Mouse (Mus musculus) ES-CJ7 (cell line): ENCODE measurements at regions not wholly inside any gene's neighbourhood (a gene's known extent, or its start where the extent isn't known, plus 50 kb on each side); places are given as distances from the start of the nearest gene placed in this dataset.

ENCODE experiments used
- DNase-seq: peaks from one replicate; pipeline ENCODE4 v3.0.0; 2011; ENCODE audit warnings: low read depth, low spot score

DNA sequence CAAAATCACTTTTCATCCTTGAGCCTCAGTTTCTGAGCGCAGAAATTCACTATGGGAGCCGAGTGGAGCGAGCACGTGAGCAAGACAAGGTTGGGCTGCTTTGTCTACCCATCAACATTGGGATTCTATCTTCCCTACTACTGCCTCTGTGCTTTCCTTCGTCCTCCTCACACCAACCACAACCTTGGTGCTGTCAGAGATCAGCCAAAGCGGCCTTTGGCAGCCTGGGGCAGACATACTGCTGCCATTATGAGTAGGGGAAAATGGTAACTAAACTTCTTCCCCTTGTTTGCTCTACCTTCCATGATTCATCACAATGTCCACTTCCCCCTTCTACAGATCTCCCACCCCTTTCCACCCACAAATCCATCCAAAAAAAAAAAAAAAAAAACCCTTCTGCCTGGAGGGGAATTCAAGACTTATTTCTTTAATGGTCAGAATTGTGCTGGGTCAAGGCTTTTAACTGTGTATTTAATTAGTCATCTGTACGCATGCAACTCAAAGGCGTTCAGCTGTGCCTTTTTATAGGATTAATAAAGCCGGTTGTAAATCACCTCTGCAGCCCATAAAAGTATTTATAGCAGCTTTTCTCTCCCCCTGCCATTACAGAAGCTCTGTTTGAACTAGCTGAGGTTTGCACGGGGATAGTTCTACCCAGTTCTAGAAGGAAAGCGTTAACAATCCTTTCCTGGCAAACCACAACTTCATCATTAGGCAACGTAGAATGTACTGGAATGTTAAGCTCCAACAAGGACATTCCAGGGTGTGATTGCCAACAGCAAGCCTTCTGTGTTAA, 340.4 kb downstream of the Pik3r1 start:
- DNase-seq = no peak

DNA sequence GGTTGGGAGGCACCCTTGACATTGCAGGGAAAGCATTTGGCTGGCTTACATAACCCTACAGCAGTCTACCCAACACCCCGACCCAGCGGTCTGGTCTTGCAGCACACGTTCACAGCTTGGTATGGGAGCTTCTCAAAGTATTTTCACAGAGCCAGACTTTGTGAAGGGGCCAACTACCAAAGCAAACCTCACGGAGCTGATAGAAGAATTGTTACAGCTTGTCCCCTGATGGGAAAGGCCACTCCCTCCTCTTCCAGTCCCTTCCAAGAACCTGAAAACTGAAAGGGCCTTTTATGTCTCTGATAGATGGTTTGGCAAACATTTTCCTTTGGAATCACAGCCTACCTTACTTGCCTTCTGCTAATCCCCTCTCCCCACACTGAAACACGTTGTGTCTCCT, 341.6 kb downstream of the Pik3r1 start:
- DNase-seq = no peak

DNA sequence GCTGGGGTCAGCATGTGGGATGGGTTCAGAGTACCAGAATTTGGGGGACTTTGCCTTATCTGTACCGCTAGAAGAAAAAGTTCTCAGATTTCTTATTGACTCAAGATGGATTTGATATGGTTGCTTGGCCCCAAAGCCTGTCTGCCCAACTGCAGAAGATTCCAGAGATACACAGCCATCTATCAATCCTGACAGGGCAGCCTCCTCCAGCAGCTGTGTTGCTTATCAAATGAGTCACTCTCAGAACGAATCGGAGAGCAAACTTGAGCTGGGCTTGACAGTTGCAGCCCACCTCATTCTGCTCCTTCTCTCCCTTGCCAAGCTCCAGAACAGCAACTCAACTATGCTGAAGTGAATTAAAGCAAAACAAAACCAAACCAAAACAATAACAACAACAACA, 345.9 kb downstream of the Pik3r1 start:
- no peak for DNase-seq

DNA sequence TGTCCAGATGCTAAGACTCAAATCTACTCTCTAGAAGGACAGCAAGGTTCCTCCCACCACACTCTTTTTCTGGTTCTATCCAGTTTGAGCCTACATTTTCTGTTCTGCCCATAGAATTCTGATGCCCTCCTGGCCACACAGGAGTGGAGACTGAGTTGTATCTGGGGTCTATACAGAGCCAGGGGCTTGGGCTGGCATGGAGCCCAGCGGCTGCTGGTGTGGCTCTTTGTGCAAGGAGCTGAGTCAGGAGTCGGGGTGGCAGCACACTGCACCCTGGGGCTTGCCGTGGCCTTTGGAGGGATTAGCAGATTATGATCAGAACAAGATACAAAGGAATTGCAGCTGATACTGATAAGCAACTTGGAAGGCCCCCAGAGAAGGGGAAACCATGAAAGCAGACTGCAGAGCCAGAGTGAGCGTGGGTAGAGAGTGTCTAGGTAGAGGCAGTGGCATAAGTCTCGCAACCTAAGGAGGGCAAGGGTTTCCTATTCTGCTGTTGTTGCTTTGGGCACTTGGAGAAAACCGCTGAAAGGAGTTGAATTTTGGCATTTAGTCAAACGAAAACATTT, 348.5 kb downstream of the Pik3r1 start:
- DNase-seq = no peak

DNA sequence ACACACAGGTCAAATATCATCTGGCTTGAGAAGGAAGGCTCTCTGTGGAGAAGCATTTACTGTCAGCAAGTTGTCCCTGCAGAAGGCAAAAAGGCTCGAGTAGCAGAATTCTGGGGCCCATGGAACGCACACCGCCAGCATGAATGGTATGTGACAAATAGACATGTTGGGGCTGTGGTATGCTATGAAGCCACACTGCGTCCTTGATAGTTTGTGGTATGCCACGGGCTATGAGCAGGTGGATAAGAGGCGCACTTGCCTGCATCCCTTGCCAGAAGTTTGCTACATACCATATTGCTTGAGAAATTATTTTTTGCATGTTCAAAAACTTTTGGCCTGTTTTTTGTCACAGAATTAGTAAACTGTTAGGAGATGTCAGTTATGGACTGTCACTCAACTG, 349.7 kb downstream of the Pik3r1 start:
- DNase-seq = no peak

DNA sequence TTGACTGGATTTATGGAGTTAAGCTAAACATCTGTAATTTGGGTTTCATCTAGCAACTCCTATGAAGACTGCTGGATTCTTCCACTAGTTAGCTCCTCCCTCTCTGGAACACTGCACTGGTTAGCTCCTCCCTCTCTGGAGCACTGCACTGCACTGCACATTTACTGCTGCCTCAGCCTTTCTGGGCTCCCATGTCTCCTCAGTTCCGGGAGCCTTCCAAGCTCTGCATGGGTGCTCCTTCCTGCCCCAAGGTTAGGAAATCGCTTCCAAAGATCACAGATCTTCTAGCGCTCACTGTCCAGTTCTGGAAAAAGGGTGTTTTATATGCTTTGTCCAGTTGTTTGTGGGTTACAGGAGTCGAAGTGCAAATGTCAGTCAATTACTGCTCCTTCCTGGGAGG, 359.1 kb downstream of the Pik3r1 start:
- DNase-seq = no peak

DNA sequence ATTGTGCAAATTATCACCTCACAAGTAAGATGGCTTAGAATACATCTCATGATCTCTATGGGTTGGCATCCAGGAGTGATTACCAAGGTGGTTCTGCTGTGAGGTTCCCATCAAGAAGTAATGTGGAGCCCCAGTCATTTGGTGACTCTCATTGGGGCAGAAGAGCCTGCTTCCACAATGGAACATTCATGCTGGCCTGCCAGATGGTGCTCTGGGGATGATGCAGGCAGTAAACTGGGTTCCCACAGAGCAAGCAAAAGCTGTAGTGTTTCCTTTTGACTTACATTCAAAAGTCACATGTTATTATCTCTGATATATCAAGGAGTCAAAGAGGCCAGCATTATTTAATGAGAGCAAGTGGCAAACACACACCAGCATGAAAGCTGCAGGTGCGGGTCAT, 360.4 kb downstream of the Pik3r1 start:
- DNase-seq = no peak

DNA sequence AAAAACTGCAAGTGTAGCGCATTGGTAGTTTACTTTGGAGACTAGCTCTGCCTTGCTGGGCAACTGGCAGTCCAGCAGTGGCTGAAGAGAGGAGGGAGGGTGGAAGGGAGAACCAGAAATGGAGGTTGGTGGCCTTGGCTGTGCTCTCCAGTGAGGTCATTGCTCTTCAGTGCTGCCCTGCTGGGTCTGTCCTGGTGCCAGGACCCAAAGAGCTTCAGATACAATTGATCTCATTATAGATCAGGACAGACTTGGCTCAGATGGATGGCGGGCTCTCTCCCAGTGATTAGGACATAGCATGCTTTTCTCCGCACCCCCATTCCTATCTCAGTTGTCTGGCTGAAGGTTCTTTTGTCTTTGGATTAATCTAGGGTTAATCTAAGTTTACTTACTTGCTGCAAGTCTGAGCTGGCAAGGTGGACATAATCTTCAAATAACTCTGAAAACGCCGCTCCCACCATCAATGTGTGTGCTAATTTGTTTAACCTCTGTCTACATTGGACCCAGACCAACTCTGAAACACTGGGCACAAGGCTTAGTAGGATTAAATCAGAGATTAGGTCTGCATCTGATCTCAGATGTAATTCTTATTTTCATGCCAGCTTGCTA, 394.3 kb downstream of the Pik3r1 start:
- no peak for DNase-seq

DNA sequence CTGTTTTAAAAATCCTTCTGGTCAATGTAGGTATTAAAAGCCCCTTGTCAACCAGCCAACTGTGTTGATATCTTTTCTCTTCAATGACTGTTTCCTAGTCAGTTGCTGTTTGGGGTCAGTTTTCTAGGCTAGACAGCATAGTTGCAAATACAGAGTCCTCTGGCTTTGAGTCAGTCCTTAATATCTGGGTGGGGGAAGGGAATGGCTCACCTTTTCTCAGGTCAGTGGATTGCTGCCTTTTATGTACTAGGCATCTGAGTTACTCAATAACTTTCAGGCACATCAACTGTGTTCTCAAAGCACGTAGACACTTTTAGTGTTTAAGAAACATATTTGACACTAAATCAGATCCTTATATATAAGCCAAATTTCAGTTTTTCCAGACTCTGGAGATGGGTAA, 396.1 kb downstream of the Pik3r1 start:
- DNase-seq = no peak

DNA sequence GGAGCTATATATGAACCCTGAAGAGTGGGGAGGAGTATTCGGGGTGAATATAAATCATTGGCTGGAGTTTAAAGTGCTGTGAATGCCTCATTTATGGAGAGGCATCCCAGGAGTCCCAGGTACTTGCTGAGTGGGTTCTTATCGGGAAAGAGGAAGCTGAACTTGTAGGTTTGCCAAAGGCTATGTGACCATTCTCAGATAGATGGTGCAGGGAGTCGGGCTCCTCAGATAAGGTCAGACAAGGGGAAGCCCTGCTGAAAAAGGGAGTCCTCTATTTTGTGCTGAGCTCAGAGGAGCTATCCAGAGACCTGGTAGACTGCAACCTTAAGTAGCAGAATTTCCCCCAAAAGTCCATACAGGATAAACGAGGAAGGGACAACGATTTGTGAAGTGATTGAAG, 399.8 kb downstream of the Pik3r1 start:
- no peak for DNase-seq

DNA sequence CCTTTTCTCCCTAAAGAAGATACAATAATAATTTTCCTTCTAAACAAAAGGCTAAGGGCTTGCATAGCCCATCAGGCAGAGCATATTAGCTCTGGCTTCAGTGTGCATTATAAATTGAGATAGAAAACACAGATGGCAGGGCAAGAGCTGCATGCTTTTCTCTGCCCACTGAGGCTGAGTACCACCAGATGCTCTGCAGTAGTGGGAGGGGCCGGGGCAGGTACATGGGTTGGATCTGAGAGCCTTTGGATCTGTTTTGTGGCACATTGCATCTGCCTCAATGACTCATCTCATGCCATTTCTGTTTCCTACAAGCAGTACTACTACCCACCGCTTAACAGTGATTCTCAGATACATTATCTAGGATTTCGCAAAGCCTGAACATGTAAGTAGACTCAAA, 412.7 kb downstream of the Pik3r1 start:
- no peak for DNase-seq

DNA sequence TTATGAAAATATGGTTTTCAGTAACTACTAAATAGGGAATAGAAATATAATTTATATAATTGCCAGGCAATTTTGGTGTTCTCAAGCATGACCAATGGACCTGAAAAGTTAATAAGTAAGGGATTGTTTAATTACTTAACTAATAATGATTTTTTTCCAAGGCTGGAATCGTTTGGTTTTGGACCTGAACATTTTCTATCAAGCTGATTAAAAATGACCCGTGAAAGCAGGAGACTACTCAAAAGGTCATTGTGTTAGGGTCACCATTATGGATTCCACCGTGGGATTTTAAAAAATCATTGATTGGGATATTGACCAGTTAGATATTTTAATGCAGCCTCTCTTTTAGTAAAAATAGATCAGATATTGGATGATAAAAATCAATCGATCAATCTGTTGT, 416.9 kb downstream of the Pik3r1 start:
- no peak for DNase-seq

DNA sequence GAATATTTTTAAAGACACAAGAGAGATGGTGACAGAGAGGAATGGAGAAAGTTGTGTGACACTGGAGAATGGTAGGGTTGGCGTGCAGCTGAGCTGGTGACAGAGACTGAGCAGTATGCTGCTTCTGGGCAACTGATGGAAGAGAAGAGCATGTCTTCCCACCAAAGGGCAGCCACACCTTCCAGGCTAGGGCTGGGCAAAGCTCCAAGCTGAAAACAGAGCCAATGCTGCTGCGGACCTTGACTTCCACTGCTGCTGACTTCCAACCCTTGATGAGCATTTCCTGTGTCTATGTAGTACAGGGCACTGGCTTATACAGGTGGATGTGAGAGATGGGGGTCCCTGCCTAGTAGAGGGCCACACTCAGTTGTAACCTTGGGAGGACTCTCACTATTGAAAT, 418.7 kb downstream of the Pik3r1 start:
- DNase-seq = no peak

DNA sequence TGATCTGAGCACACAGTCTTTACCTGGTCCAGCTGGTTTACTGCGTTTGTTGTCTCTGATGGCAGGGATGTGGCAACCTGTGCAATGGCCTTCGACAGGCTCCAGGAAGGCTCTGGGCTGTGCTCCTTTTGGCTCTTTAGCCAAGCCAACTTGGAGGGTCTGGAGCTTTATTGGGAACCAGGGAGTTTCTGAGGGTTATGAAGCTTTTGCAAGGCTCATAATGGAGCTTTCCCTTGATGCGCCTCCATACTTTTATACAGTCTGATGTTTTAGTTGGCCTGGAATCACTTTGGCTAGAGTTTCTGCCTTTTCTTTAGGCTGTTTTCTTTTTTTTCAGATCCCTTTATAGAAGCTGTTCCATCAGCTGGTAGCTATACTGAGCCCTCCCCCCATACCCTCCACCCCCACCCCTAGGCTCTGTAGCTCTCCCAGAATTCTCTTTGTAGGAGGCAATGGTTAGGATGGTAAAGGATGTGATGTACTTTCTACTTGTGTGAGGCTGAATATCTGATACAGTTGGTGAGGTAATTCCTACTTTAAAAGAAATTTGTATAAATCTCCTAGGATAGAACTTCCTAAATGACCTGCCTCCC, 429.6 kb downstream of the Pik3r1 start:
- no peak for DNase-seq

DNA sequence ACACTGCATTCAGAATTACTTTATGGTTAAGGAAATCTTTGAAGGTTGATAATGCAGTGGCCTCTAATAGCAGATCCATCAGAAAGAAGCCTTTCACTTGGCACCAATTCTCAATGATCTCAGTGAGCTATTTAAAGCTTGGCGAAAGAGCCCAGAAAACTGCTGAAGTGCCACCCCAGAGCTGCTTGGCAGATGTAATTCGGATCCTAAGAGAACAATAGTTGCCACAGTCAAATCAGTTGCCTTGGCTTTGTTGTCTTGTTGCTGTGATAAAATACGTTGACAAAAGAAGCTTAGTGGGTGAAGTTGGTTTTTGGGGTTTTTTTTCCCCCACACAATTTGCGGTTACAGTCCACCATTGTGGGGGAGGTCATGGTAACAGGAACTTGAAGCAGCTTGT, 449.4 kb downstream of the Pik3r1 start:
- no peak for DNase-seq

DNA sequence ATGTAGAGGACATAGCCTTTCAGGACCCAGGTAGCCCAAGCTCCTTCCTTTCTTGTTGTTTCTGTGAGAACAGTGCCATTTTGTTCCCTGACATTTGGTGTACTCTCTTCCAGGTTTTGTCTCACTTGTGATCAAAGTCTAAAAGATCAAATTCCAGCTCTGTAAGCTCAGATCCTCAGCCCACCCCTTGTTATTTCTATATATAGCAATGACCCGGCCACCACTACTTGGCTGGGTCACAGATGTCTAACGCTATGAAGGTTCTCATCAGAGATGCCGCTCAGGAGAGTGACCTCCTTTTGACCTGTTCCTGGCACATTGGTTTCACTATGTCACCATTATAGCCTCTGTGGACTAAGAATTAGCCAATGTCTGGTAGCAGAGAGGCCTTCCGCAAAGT, 451.7 kb downstream of the Pik3r1 start:
- no peak for DNase-seq

DNA sequence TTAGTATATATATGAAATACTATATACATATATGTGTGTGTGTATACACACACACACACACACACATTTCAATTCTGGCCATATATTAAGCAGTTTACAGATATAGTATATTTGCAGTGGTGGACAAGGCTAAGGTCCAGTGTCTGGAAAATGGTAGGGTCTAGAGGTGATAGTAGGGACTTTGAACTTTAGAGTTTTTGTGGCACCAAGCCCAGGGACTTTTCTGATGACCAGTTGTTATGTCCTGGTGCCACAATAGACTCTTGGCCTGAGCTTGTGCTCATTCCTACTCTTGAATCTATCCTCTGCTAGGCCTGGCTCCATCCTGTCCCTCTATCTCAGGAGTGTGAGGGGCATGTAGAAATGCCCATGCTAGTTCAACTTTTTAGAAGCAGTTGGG, 454.0 kb downstream of the Pik3r1 start:
- DNase-seq = no peak

DNA sequence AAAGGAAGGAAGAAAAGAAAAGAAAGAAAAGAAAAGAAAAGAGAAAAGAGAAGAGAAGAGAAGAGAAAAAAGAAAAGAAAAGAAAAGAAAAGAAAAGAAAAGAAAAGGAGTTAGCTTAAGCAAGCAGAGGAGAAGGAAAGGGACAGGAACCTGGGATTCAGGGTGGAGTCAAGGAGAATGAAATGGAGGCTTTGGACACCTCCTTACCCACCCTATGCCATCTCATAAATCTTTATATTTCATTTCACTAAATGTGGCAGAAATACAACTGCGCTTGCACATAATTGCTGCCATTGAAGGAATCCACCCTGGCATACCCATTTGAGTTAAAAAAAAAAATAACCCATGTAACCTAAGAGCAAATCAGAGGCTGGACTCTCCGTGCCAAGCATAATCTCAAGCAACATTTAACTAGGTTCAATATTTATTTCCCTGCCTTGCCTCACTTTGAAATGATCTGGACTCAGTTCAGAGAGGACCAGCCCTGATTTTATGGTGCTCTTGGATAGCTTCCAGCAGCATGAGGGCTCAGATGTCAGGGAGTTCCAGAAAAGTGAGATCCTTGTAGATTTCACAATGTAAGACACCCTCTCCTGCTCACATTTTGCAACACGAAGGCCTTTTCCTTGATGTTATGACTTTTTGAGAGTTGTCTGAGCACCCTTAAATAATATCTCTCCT, 456.2 kb downstream of the Pik3r1 start:
- DNase-seq = no peak

DNA sequence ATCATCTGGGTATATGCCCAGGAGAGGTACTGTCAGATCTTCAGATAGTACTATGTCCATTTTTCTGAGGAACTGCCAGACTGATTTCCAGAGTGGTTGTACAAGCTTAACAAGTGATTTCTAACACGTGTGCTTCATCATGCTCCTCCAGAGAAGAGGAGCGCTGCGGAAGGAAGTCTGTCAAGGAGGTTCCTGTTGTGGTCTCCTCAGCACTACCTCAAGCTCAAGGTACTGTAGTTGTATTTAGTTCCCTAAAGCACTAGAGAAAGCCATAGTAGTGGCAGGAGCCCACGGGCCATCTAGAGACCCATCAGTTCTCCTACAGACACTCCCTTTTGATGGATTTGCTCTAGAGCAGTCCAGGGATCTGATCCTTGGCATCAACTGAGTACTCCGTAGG, 459.3 kb downstream of the Pik3r1 start:
- no peak for DNase-seq

DNA sequence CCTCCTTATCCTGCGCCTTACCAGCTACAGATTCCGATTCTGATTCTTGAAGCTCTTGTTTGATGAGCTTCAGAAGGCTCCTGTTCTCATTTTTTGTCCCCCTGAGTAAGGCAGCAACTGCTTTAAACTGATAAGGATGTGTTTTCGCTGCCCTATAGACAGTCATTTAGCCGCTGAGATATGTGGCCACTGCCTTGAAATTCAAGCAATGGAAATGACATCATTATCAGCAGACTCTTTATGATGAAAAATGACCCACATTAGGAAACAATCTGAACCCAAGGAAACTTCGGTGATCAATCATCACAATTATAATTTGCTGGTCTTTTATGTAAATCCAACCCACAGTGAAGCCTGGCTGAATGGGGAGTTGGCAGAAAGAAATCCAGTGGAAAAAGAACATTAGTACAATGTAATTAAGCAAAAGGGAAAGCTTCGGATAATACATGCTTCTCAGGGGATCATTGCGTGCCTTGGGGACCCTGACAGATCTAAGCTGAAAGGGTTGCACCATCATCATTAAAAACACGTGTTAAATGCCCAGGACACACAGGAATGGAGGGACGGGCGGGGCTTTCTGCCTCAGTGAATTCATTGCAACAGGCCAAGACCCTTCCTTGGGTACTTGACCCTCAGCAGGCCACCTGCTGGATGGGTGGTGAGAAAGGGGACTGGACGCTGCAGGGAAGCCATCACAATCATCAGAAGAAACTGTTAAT, 462.2 kb downstream of the Pik3r1 start:
- no peak for DNase-seq

DNA sequence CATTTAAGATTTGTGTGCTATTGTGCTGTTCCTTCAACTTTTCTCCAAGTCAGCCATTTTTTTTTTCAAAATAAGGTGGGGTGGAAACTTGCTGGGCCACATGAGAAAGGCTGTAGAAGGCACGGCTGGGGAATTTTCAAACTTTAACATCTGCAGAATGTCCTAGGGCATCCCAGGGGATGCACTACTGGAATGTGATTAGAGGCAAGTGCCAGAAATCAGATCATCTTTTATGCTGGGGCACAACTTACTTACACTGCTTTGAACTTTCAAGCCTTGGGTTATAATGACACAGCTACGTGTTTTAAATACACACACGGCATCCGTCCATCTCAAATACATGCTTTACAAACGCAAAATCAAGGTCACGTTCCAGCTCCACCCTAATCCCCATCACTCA, 463.0 kb downstream of the Pik3r1 start:
- DNase-seq = no peak

DNA sequence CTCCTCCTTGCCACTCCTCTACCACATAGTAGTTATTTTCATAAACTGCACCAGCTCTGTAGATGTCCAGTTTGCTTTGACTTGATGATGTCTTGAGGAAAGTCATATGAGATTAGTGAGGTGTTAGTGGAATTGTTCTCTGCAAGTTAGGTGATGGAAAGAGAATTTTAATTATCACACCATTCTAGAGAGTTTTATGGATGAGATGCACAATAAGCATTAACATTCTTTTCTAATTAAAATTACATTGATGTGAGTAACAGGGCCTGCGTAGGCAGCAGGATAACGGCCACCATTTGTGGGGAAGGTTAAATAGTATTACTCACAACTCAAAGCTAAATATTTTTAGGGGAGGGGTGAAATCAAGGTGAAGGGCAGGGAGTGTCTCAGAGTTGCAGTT, 466.7 kb downstream of the Pik3r1 start:
- no peak for DNase-seq
